Mouse (Mus musculus) kidney, postnatal 10 days (tissue): Measurements from ENCODE around the gene Fntb.

Experiments used
- DNase-seq: peaks from one replicate; pipeline ENCODE4 v3.0.0; 2021; ENCODE audit warnings: mixed read lengths

Gene Fntb

DNA sequence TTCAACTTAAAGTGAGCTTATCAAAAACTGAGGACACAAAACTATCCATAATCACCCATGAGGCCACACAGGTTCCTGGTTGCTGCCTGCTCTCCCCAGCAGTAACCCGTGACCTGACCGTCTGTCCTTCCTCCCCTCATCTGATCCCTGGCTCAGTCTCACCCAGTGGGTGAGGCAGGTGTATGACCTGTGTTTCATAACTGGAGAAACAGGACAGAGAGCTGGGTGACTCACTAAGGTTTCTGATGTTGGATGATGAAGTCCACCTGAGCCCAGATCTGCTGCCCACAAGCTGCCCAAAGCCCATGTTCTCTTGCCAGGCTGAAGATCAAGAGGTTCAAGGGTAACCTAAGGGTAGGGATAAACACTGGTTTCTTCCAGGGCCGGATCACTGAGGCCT, 161.6 kb downstream of the Fntb start:
- DNase-seq = no peak

DNA sequence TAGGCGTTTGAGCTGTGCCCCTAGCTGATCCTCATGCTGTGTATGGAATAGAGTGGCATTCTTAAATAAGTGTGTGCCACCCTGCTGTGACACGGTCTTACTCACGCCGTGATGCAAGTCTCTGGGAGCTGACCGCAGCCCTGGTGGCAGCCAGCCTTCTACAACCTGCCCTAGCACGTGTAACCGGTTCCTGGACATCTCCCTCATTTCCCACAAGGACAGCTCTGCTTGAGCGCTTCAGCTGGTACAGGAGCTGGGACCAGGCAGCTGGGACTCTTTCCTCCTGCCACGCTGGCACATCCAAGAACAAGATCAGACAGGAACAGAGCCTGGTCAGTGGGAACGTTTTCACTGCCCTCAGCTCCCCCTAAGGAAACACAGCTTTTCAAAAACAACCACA, 162.2 kb downstream of the Fntb start:
- DNase-seq = peak; percentile 41

DNA sequence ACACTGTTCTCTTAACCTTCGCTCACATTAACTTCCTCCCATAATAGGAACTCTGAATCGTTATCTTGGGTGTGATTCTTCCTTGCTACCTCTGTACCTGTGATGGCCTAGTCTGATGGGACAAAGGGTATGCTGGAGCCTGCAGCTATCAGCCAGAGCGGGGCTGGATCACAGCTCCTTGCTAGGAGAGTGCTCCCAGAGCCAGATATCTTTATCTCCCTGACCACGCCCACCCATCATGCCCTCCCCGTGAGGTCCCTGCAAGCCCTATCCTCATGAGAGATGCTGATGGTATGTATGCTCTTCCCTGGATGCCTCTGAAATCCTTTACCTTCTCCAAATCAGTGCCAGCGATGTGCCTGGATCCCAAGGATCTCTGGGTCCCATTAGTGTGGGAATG, 164.8 kb downstream of the Fntb start:
- no peak for DNase-seq

- no peak for DNase-seq
Measured at GRCm38 (mm10) chr12:76931739-76932687, 166.6 kb downstream of the Fntb start.

DNA sequence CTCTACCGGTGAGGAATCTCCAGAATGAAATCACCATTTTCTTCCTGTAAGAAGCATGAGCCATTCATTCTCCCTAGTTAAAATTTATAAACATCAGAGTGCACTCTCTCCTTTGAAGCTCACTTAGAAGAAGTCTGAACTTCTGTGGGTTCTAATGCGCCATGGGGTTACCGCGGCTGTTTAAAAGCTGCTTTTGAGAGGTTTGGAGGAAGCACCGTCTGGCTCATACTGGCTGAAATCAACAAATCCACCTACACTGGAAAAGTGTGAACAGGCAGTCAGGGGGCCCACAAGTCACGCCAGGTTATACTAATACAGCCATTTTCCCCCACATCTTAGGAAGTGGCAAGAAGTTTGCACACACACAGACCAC, 167.3 kb downstream of the Fntb start:
- no peak for DNase-seq

DNA sequence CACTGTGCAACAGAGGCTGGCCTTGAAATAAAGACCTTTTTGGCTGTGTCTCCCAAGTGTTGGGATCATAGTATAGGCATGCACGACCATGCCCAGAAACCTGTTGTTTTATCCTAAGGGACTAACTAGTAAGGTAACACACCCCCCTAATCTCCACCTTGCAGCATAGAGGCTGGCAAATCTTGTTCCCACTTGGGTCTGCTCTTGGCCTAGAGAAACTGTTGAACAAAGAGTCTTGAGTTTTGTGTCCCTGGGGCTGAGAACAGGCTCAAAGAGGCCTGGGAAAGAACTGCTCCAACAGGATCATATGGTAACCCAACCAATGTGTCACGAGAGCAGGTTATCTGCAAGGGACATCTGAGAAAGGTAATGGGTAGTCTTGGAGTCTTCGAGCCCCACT, 169.0 kb downstream of the Fntb start:
- DNase-seq = no peak

DNA sequence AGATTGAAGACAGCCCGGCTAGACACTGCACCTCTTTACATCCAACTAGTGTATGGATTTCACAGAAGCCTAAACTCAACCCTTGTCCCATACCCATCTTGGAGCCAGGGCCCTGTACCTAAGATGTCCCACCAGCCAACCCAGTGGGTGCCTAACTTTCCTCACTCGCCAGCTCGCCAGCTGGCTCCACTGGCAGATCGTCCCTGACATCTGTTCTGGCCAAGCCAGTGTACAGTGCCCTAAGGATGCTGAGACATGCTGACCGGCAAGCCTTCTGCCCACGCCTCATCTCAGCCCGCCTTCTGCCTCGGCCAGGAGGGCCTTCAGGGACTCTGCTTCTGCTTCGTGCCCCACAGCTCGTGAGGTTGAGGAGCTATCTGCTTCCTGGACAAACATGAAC, 170.8 kb downstream of the Fntb start:
- no peak for DNase-seq

DNA sequence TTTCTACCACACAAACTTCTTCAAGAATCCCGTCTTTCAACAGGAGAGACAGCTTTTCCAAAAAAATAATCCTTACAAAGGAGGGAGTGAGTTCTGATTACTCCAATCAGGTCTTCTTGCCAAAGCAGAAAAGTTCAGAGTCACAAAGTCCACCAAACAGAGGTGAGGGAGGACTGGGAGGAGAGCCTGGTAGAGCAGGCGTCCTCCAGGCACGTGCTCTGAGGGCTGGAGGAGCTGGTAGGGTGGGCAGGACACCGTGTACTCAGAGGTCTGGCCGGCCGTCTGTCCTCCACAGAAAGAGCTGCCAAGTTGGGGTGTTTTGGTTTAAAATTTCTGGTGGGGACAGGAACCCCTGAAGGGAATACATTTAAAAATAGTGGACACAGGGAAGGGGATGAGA, 172.6 kb downstream of the Fntb start:
- no peak for DNase-seq

GRCm38 (mm10) chr12:76941524-76941923, 176.1 kb downstream of the Fntb start:
- DNase-seq = no peak

GRCm38 (mm10) chr12:76942476-76942875, 177.1 kb downstream of the Fntb start:
- no peak for DNase-seq

GRCm38 (mm10) chr12:76943046-76943445, 177.7 kb downstream of the Fntb start:
- no peak for DNase-seq

- no peak for DNase-seq
Measured at GRCm38 (mm10) chr12:76943466-76943865, 178.1 kb downstream of the Fntb start.

GRCm38 (mm10) chr12:76947487-76947886, 182.1 kb downstream of the Fntb start:
- DNase-seq = no peak

DNA sequence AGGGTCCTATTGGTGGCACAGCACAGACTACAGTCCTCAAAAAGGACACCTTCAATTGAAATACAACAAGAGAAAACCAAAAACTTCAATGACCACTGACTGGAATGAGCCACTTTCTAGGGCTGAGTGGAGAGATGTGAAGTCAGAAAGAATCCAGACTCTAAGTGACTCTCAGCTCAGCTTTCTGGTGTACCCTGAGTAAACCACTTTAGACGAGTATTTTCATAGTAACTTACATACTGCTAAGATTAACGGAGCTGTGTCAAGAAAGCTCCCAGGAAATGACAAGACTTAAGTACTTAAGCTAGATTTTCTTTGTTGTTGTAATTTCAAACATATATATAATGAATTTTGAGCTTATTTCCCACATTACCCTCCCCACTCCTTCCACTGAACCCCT, 182.8 kb downstream of the Fntb start:
- no peak for DNase-seq

DNA sequence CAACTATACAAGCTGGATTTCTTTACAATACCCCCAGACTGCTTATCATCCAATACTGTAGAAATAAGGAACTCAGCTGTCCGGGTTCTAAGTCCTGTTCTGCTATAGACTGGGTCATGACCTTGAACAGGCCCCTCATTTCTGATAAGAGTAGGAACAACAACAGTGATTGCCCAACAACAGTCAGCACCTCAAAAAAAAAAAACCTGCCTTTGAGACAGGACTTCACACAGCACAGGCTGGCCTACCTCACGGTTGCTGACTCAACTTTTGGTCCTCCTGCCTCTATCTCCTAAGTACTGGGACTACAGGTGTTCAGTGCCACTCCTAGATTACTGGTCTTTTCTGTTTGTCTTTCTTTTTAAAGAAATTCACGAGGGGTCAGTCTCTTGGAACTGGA, 183.4 kb downstream of the Fntb start:
- DNase-seq = no peak

GRCm38 (mm10) chr12:76950330-76950729, 184.9 kb downstream of the Fntb start:
- no peak for DNase-seq

DNA sequence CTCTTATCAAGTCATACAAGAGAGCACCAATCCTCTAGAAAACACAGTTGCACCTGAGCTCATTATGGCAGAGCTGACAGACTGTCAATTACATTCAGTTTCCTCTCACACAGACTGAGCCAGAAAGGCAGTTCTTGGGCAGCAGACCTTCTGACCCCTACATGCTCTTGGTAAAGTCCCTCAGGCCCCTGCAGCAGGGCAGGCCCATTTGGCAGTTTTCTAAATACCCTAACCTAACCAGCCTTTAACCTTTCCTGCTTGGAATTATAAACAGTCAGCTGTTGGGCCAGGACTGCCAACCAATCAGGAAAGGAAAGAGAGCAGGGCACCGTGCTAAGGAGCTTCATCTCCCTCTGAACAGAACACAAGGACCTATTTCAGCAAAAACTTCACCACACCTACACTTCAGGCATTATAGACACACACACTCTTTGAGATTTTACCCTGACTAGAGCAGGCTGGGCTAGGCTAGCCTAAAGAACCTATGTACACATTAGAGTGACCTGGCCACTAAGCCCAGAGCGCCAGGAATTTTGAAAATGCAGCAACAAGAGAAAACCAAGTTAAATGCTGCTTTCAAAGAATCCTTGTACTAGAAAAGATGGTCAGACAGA, 188.5 kb downstream of the Fntb start:
- DNase-seq = no peak

DNA sequence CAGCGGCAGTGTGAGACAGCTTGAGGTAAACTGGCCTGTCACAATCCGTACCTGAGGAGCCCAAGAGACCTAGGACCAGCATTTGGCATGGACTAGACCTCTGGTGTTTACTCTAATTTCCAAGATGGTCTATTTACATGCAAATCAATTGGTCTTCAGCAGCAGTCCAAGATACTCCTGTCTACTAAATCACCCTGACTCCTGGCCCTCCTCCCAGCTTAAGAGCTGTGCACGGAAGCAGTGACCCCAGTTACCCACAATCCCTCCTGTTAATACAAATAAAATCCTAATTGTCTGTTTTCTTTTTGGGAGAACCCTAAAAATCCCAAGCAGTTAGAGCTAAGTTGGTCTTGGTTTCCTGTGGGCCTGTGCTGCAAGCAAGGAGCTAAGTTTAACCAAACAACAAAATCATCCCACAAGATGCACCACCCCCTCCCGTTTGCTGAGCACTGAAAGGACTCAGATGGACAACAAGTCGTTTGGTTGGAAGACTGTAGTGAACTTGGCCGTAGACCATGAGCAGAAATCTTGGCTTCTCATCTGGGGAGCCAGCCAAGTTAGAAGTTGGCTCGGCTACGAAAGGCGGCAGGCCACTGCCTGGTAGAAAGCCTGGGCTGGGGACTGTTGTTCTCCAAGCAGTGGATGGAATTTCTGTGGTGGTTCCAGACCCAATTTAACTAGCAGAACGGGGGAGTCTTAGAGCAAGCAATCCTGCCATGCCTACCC, 189.5 kb downstream of the Fntb start:
- peak; percentile 80 for DNase-seq

GRCm38 (mm10) chr12:76957688-76958087, 192.3 kb downstream of the Fntb start:
- DNase-seq = peak; percentile 52

DNA sequence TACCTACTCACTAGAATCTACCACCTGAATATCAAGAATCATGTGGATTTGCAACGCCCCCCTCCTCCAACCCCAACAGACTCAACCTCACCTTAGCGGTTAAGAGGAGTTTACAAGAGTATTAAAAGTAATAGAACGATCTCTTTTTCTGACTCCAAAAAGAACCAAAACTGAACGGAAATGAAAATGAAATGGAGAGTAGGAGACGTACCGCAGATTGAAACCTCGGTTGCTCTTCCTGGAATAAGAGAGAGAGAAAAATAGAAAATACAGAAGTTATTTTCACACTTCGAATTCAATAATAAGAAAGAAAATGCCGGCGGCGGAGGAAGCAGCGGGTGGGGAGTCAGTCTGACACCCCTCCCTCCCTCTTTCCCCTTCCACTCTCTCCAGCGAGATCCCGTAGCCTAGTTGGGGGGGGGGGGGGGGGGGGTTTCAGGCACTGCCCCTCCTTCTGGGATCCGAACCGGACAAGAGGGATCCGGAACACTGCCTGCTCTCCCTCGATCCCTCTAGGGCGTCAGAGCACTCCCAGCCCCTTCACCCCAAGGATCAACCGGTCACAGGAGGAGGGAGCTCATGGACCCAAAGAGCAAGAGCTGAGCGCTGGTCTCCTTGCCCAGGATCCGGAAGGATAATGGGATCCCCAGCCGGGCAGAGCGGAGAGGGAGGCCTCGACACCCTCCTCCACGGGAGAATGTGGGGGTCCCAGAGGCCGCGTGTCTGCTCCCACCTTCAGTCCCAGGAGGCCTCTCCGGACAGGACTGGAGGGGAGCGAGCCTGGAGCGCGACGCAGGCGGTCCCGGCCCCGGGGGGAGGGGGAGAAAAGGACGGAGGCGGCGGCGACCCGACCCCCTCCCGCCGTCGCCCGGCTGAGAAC, 195.9 kb downstream of the Fntb start:
- peak; percentile 70 for DNase-seq

GRCm38 (mm10) chr12:76961932-76962891, 196.8 kb downstream of the Fntb start, which contains the start of gene Max:
Max (minus strand) TSS chr12:76962201.
- DNase-seq = peak; percentile 99
